Mouse (Mus musculus) myocyte (in vitro differentiated cells): ENCODE measurements around the gene Cntn4. TPM values are rescaled to one million over a fixed set of nuclear protein-coding genes. Genes with fewer than 3 reads are reported as not detected.

Source experiments
- H3K27me3 ChIP-seq: one replicate; pipeline ENCODE4 v1.6.1; 2011; ENCODE audit not compliant: control insufficient read depth, insufficient read depth, insufficient read length
- H3K36me3 ChIP-seq: one replicate; pipeline ENCODE4 v1.6.1; 2011; ENCODE audit not compliant: control insufficient read depth, insufficient read depth
- H3K4me2 ChIP-seq: one replicate; pipeline ENCODE4 v1.6.1; 2011; ENCODE audit warnings: low read depth, control low read depth
- H3K4me3 ChIP-seq: one replicate; pipeline ENCODE4 v1.5.1; 2011; ENCODE audit warnings: mild to moderate bottlenecking, control low read depth, moderate library complexity
- H3K79me2 ChIP-seq: one replicate; pipeline ENCODE4 v1.6.1; 2011; ENCODE audit not compliant: control insufficient read depth, insufficient read depth
- H3ac ChIP-seq: one replicate; pipeline ENCODE4 v1.6.1; 2011; ENCODE audit not compliant: control insufficient read depth, insufficient read length
- CEBPB ChIP-seq: IDR thresholded peaks from 2 replicates; pipeline ENCODE4 v1.6.1; 2011; ENCODE audit warnings: mild to moderate bottlenecking, moderate library complexity; ENCODE audit not compliant: poor library complexity, insufficient read depth, severe bottlenecking
- E2F4 ChIP-seq: IDR thresholded peaks from one replicate; pipeline ENCODE4 v1.6.1; 2011; ENCODE audit warnings: mild to moderate bottlenecking, control low read depth, moderate library complexity; ENCODE audit not compliant: insufficient read depth
- MAX ChIP-seq: IDR thresholded peaks from one replicate; pipeline ENCODE4 v1.6.1; 2011; ENCODE audit warnings: low read depth, mild to moderate bottlenecking, control low read depth
- MYOD1 ChIP-seq, 3 experiments: IDR thresholded peaks; one replicate each; pipeline ENCODE4 v1.6.1; 2011; ENCODE audit warnings: control low read depth in 2 of 3, low read depth in 2 of 3, mild to moderate bottlenecking in 2 of 3, moderate library complexity in 1 of 3; ENCODE audit not compliant: insufficient read length in 2 of 3, control insufficient read depth in 1 of 3
- MYOG ChIP-seq, 3 experiments: IDR thresholded peaks; one replicate each; pipeline ENCODE4 v1.6.1; 2011; ENCODE audit warnings: control low read depth in 2 of 3, low read depth in 2 of 3, mild to moderate bottlenecking in 2 of 3; ENCODE audit not compliant: insufficient read length in 2 of 3, control insufficient read depth in 1 of 3, insufficient read depth in 1 of 3
- POLR2A ChIP-seq: IDR thresholded peaks from one replicate; pipeline ENCODE4 v1.6.1; 2011; ENCODE audit warnings: low read depth, mild to moderate bottlenecking, control low read depth, moderate library complexity; ENCODE audit not compliant: insufficient read length
- POLR2AphosphoS2 ChIP-seq: IDR thresholded peaks from one replicate; pipeline ENCODE4 v1.6.1; 2011; ENCODE audit warnings: low read depth, control low read depth; ENCODE audit not compliant: insufficient read length
- REST ChIP-seq: IDR thresholded peaks from one replicate; pipeline ENCODE4 v1.6.1; 2011; ENCODE audit warnings: mild to moderate bottlenecking, control low read depth, moderate library complexity; ENCODE audit not compliant: insufficient read depth, insufficient read length
- SRF ChIP-seq: IDR thresholded peaks from one replicate; pipeline ENCODE4 v1.6.1; 2011; ENCODE audit warnings: low read depth; ENCODE audit not compliant: control insufficient read depth, insufficient read length
- TCF12 ChIP-seq: IDR thresholded peaks from one replicate; pipeline ENCODE4 v1.6.1; 2011; ENCODE audit warnings: mild to moderate bottlenecking, control low read depth; ENCODE audit not compliant: poor library complexity, insufficient read depth, severe bottlenecking
- TCF3 ChIP-seq: IDR thresholded peaks from one replicate; pipeline ENCODE4 v1.6.1; 2011; ENCODE audit warnings: low read depth, control low read depth; ENCODE audit not compliant: insufficient read length
- USF1 ChIP-seq: IDR thresholded peaks from one replicate; pipeline ENCODE4 v1.6.1; 2011; ENCODE audit warnings: low read depth, mild to moderate bottlenecking, control low read depth, moderate library complexity
- polyA plus RNA-seq: library from polyadenylated mRNA; unstranded; fragments of >200 nt; fragmentation: generic; extraction: Trizol; gene quantifications from one replicate; pipeline ENCODE4 v1.2.1, GENCODE M21; 2012; ENCODE audit warnings: missing spikeins

The Cntn4 gene
- polyA plus RNA-seq, 1 experiment: not detected

DNA sequence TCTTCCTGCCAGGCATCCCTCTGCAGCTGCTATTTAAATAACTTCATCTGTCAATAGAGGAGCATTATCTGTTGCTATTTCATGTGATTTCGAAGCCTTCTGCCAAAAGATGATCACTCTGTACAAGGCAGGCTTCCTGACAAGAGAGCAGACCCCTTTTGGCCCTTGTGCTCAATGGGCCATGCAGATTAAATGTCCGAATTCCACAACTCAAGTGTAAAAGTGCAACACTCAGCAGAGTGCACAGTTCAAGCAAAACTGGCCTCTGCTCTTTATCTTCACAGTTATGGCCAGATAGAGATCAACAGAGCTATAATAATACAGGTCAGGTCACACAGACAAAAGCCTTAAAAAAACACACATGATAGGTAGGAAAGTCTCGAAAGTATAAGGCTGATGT, 1024.5 kb downstream of the Cntn4 start:
- Histone ChIP-seq H3K36me3 (no peaks in the 10 kb centered on the region), H3K79me2 (no peaks in the 10 kb centered on the region), H3K4me2 (no peak overlapping the region), H3ac (no peak overlapping the region), H3K4me3 (no peak overlapping the region), H3K27me3 (no peaks in the 10 kb centered on the region)
- no peak for TF ChIP-seq MYOD1 (IDR thresholded peaks at IDR 0.05; ENCODE audit: control insufficient read depth in 1 of 3, insufficient read length in 2 of 3, low read depth in 2 of 3)
- TF ChIP-seq MAX: no peak
- TF ChIP-seq SRF: no peak
- TF ChIP-seq TCF3: no peak
- TF ChIP-seq USF1: no peak
- no peak for TF ChIP-seq E2F4
- TF ChIP-seq REST: no peak
- no peak for TF ChIP-seq POLR2AphosphoS2
- TF ChIP-seq CEBPB: no peak
- no peak for TF ChIP-seq TCF12
- TF ChIP-seq POLR2A: no peak
- no peak for TF ChIP-seq MYOG (IDR thresholded peaks at IDR 0.05; ENCODE audit: control insufficient read depth in 1 of 3, insufficient read depth in 1 of 3, insufficient read length in 2 of 3, low read depth in 2 of 3)

DNA sequence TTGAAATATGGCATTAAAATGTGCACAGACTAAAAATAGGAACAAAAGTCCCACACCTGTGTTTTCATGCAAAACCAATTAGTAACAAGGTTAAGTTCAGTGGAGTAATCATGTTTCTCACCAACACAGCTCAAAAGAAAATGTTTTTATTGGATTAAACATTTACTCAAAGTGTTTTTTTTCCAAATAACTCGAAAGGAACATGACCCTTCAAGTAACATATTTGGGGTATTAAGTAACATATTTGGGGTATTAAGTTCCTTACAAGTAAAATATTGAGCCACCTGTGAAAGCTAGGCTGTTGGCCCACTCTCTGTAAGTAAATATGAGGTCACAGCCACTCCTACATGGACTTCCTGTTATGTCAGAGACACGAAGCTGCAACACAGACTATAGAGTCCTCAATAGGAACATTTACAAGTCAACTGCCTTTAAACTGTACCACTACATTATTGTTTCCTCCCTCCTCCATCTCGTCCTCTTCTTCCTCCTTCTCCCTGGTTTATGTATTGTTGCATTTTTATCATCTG, 1028.1 kb downstream of the Cntn4 start:
- Histone ChIP-seq H3K36me3 (no peaks in the 10 kb centered on the region), H3K79me2 (no peaks in the 10 kb centered on the region), H3K27me3 (no peaks in the 10 kb centered on the region), H3K4me2 (no peak overlapping the region), H3K4me3 (no peak overlapping the region), H3ac (no peak overlapping the region)
- TF ChIP-seq CEBPB (no peak), MYOD1 (IDR thresholded peaks at IDR 0.05; ENCODE audit: control insufficient read depth in 1 of 3, insufficient read length in 2 of 3, low read depth in 2 of 3) (no peak), POLR2A (no peak), POLR2AphosphoS2 (no peak), MYOG (IDR thresholded peaks at IDR 0.05; ENCODE audit: control insufficient read depth in 1 of 3, insufficient read depth in 1 of 3, insufficient read length in 2 of 3, low read depth in 2 of 3) (no peak), USF1 (no peak), REST (no peak), E2F4 (no peak), MAX (no peak), SRF (no peak), TCF12 (no peak), TCF3 (no peak)

DNA sequence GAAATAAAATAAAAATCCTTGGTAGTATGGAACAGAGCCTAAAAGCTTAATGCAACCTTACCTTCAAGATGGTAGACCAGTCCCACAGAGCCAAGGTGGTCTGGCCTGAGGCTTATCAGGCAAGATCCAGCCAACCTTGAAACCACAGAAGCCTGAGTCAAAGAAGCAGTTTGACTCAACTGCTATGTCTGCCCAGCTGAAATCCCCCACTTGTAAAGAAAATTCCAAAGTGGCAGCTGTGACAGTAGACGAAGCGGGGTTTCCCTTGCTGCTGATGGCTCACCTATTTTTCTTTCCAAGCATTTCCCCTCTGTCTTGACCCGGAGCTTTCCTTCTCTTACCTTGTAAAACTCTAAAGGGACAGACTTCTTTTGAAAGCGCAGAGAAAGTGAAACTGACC, 1048.2 kb downstream of the Cntn4 start:
- TF ChIP-seq TCF3 (no peak), MYOD1 (IDR thresholded peaks at IDR 0.05; ENCODE audit: control insufficient read depth in 1 of 3, insufficient read length in 2 of 3, low read depth in 2 of 3) (no peak), CEBPB (no peak), SRF (no peak), POLR2AphosphoS2 (no peak), TCF12 (no peak), POLR2A (no peak), MAX (no peak), REST (no peak), MYOG (IDR thresholded peaks at IDR 0.05; ENCODE audit: control insufficient read depth in 1 of 3, insufficient read depth in 1 of 3, insufficient read length in 2 of 3, low read depth in 2 of 3) (no peak), E2F4 (no peak), USF1 (no peak)
- Histone ChIP-seq H3K27me3 (no peaks in the 10 kb centered on the region), H3K79me2 (no peaks in the 10 kb centered on the region), H3ac (no peak overlapping the region), H3K36me3 (no peaks in the 10 kb centered on the region), H3K4me2 (no peak overlapping the region), H3K4me3 (no peak overlapping the region)

DNA sequence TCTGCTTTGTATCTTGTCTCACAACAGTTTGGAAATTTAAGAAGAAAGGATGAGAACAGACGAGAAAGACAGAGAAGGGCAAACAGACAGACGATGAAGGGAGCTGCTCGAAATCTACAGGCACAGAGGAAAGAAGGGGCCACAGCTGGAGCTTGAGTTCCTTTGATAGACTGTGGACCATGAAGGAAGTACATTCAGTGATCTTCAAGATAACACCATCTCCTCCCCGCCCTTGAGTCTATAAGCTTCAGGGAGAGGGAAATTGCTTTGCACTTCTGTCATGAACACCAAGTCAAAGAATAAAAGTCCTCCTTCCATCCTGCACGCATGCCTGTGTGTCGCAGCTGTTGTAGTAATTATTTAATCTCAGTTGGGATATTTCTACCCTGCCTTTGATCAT, 1048.6 kb downstream of the Cntn4 start:
- no peak for TF ChIP-seq REST
- no peak for TF ChIP-seq SRF
- TF ChIP-seq POLR2AphosphoS2: no peak
- no peak for TF ChIP-seq MAX
- TF ChIP-seq POLR2A: no peak
- no peak for TF ChIP-seq MYOG (IDR thresholded peaks at IDR 0.05; ENCODE audit: control insufficient read depth in 1 of 3, insufficient read depth in 1 of 3, insufficient read length in 2 of 3, low read depth in 2 of 3)
- no peak for TF ChIP-seq CEBPB
- TF ChIP-seq E2F4: no peak
- TF ChIP-seq TCF3: no peak
- TF ChIP-seq MYOD1 (IDR thresholded peaks at IDR 0.05; ENCODE audit: control insufficient read depth in 1 of 3, insufficient read length in 2 of 3, low read depth in 2 of 3): no peak
- TF ChIP-seq TCF12: no peak
- TF ChIP-seq USF1: no peak
- Histone ChIP-seq H3K4me2 (no peak overlapping the region), H3K27me3 (no peaks in the 10 kb centered on the region), H3K36me3 (no peaks in the 10 kb centered on the region), H3K79me2 (no peaks in the 10 kb centered on the region), H3ac (no peak overlapping the region), H3K4me3 (no peak overlapping the region)

DNA sequence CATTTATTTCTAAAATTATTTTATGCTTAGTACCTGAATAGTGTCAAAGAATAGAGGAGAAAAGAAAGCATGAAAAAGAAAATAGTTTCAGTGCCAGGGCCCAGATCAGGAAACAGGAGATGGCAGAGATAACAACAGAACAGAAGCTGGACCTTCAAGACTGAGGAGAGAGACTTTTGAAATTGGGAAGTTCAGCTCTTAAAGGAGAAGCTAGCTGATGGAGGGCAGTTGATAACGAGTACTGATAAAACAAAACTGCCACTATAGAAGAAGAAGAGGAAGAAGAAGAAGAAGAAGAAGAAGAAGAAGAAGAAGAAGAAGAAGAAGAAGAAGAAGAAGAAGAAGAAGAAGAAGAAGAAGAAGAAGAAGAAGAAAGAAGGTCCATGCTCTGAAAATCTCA, 1050.2 kb downstream of the Cntn4 start:
- Histone ChIP-seq H3K4me2 (no peak overlapping the region), H3K36me3 (no peaks in the 10 kb centered on the region), H3K27me3 (no peaks in the 10 kb centered on the region), H3K4me3 (no peak overlapping the region), H3K79me2 (no peaks in the 10 kb centered on the region), H3ac (no peak overlapping the region)
- TF ChIP-seq E2F4 (no peak), POLR2A (no peak)
